Mouse (Mus musculus) myocyte (in vitro differentiated cells): ENCODE measurements at regions not wholly inside any gene's neighbourhood (a gene's known extent, or its start where the extent isn't known, plus 50 kb on each side); places are given as distances from the start of the nearest gene placed in this dataset.
"Not testable (repeated sequence)": the region's sequence is repeated elsewhere in the genome, so short reads cannot be mapped to it uniquely, and the experiment has no call there.

Source experiments
- H3K27me3 ChIP-seq: one replicate; pipeline ENCODE4 v1.6.1; 2011; ENCODE audit not compliant: control insufficient read depth, insufficient read depth, insufficient read length
- H3K36me3 ChIP-seq: one replicate; pipeline ENCODE4 v1.6.1; 2011; ENCODE audit not compliant: control insufficient read depth, insufficient read depth
- H3K4me2 ChIP-seq: one replicate; pipeline ENCODE4 v1.6.1; 2011; ENCODE audit warnings: low read depth, control low read depth
- H3K4me3 ChIP-seq: one replicate; pipeline ENCODE4 v1.5.1; 2011; ENCODE audit warnings: mild to moderate bottlenecking, control low read depth, moderate library complexity
- H3K79me2 ChIP-seq: one replicate; pipeline ENCODE4 v1.6.1; 2011; ENCODE audit not compliant: control insufficient read depth, insufficient read depth
- H3ac ChIP-seq: one replicate; pipeline ENCODE4 v1.6.1; 2011; ENCODE audit not compliant: control insufficient read depth, insufficient read length
- CEBPB ChIP-seq: IDR thresholded peaks from 2 replicates; pipeline ENCODE4 v1.6.1; 2011; ENCODE audit warnings: mild to moderate bottlenecking, moderate library complexity; ENCODE audit not compliant: poor library complexity, insufficient read depth, severe bottlenecking
- E2F4 ChIP-seq: IDR thresholded peaks from one replicate; pipeline ENCODE4 v1.6.1; 2011; ENCODE audit warnings: mild to moderate bottlenecking, control low read depth, moderate library complexity; ENCODE audit not compliant: insufficient read depth
- MAX ChIP-seq: IDR thresholded peaks from one replicate; pipeline ENCODE4 v1.6.1; 2011; ENCODE audit warnings: low read depth, mild to moderate bottlenecking, control low read depth
- MYOD1 ChIP-seq, 3 experiments: IDR thresholded peaks; one replicate each; pipeline ENCODE4 v1.6.1; 2011; ENCODE audit warnings: control low read depth in 2 of 3, low read depth in 2 of 3, mild to moderate bottlenecking in 2 of 3, moderate library complexity in 1 of 3; ENCODE audit not compliant: insufficient read length in 2 of 3, control insufficient read depth in 1 of 3
- MYOG ChIP-seq, 3 experiments: IDR thresholded peaks; one replicate each; pipeline ENCODE4 v1.6.1; 2011; ENCODE audit warnings: control low read depth in 2 of 3, low read depth in 2 of 3, mild to moderate bottlenecking in 2 of 3; ENCODE audit not compliant: insufficient read length in 2 of 3, control insufficient read depth in 1 of 3, insufficient read depth in 1 of 3
- POLR2A ChIP-seq: IDR thresholded peaks from one replicate; pipeline ENCODE4 v1.6.1; 2011; ENCODE audit warnings: low read depth, mild to moderate bottlenecking, control low read depth, moderate library complexity; ENCODE audit not compliant: insufficient read length
- POLR2AphosphoS2 ChIP-seq: IDR thresholded peaks from one replicate; pipeline ENCODE4 v1.6.1; 2011; ENCODE audit warnings: low read depth, control low read depth; ENCODE audit not compliant: insufficient read length
- REST ChIP-seq: IDR thresholded peaks from one replicate; pipeline ENCODE4 v1.6.1; 2011; ENCODE audit warnings: mild to moderate bottlenecking, control low read depth, moderate library complexity; ENCODE audit not compliant: insufficient read depth, insufficient read length
- SRF ChIP-seq: IDR thresholded peaks from one replicate; pipeline ENCODE4 v1.6.1; 2011; ENCODE audit warnings: low read depth; ENCODE audit not compliant: control insufficient read depth, insufficient read length
- TCF12 ChIP-seq: IDR thresholded peaks from one replicate; pipeline ENCODE4 v1.6.1; 2011; ENCODE audit warnings: mild to moderate bottlenecking, control low read depth; ENCODE audit not compliant: poor library complexity, insufficient read depth, severe bottlenecking
- TCF3 ChIP-seq: IDR thresholded peaks from one replicate; pipeline ENCODE4 v1.6.1; 2011; ENCODE audit warnings: low read depth, control low read depth; ENCODE audit not compliant: insufficient read length
- USF1 ChIP-seq: IDR thresholded peaks from one replicate; pipeline ENCODE4 v1.6.1; 2011; ENCODE audit warnings: low read depth, mild to moderate bottlenecking, control low read depth, moderate library complexity

DNA sequence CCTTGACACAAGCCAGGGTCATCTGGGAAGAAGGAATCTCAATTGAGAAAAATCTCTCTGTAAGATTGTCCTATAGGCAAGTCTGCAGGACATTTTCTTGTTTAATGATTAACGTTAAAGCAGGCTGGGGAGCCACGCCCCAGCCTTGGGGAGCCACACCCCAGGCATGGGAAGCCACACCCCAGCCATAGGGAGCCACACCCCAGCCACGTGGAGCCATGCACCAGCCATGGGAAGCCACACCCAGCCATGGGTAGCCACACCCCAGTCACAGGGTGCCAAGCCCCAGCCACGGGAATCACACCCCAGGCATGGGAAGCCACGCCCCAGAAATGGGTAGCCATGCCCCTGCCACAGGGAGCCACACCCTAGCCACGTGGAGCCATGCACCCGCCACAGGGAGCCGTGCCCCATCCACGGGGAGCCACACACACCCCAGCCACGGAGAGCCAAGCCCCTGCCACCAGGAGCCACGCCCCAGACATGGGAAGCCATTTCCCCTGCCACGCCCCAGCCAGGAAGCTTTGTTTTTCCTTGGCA, 94.8 kb upstream of the A430005L14Rik start:
- TF ChIP-seq SRF (no peak), TCF12 (no peak), REST (no peak), USF1 (no peak), POLR2A (no peak), MAX (no peak), CEBPB (no peak), TCF3 (no peak), MYOD1 (IDR thresholded peaks at IDR 0.05; ENCODE audit: control insufficient read depth in 1 of 3, insufficient read length in 2 of 3, low read depth in 2 of 3) (no peak), POLR2AphosphoS2 (no peak), E2F4 (no peak), MYOG (IDR thresholded peaks at IDR 0.05; ENCODE audit: control insufficient read depth in 1 of 3, insufficient read depth in 1 of 3, insufficient read length in 2 of 3, low read depth in 2 of 3) (no peak)
- H3K4me2 ChIP-seq, result no peak overlapping the region
- no peak overlapping the region for H3K4me3 ChIP-seq
- H3K36me3 ChIP-seq, result no peaks in the 10 kb centered on the region
- no peaks in the 10 kb centered on the region for H3K27me3 ChIP-seq
- H3K79me2 ChIP-seq, result no peaks in the 10 kb centered on the region
- no peak overlapping the region for H3ac ChIP-seq

DNA sequence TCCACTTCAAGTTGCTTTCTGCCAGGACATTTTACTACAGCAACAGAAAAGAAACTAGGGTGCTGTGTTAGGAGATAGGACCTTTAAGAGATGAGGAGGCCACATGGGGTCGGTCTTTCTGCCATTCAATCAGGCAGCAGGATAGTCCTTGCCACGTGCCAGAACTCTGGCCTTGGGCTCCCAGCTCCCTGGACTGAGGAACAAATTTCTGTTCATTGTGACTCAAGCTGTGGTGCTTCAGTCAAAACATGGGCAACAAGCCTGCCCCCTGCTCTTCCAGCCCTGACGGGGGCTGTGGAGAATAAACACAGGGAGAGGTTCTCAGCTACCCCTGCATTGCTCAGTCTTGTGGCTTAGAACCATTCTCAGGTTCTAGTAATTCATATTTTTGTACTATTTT, 84.7 kb upstream of the A430005L14Rik start:
- no peak for TF ChIP-seq MAX
- no peak for TF ChIP-seq SRF
- no peak for TF ChIP-seq USF1
- no peak for TF ChIP-seq MYOD1 (IDR thresholded peaks at IDR 0.05; ENCODE audit: control insufficient read depth in 1 of 3, insufficient read length in 2 of 3, low read depth in 2 of 3)
- no peak for TF ChIP-seq MYOG (IDR thresholded peaks at IDR 0.05; ENCODE audit: control insufficient read depth in 1 of 3, insufficient read depth in 1 of 3, insufficient read length in 2 of 3, low read depth in 2 of 3)
- TF ChIP-seq REST, result no peak
- TF ChIP-seq TCF12, result no peak
- TF ChIP-seq E2F4, result no peak
- TF ChIP-seq TCF3, result no peak
- no peak for TF ChIP-seq CEBPB
- TF ChIP-seq POLR2A, result no peak
- TF ChIP-seq POLR2AphosphoS2, result no peak
- Histone ChIP-seq H3K4me3 (no peak overlapping the region), H3K4me2 (no peak overlapping the region), H3K36me3 (no peaks in the 10 kb centered on the region), H3K79me2 (no peaks in the 10 kb centered on the region), H3K27me3 (no peaks in the 10 kb centered on the region), H3ac (no peak overlapping the region)

DNA sequence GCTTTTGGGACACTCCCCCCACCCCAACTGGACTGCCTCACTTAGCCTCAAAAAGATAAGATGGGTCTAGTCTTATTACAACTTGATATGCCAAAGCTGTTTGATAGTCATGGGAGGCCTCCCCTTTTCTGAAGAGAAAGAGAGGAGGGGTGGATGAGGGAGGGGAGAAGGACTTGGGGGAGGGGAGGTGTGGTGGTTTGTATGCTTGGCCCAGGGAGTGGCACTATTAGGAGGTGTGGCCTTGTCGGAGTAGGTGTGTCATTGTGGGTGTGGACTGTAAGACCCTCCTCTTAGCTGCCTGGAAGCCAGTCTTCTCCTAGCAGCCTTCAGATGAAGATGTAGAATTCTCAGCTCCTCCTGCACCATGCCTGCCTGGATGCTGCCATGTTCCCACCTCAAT, 82.0 kb upstream of the A430005L14Rik start:
- not testable (repeated sequence) for H3K27me3 ChIP-seq, H3K36me3 ChIP-seq, H3ac ChIP-seq, H3K79me2 ChIP-seq, H3K4me2 ChIP-seq, H3K4me3 ChIP-seq

DNA sequence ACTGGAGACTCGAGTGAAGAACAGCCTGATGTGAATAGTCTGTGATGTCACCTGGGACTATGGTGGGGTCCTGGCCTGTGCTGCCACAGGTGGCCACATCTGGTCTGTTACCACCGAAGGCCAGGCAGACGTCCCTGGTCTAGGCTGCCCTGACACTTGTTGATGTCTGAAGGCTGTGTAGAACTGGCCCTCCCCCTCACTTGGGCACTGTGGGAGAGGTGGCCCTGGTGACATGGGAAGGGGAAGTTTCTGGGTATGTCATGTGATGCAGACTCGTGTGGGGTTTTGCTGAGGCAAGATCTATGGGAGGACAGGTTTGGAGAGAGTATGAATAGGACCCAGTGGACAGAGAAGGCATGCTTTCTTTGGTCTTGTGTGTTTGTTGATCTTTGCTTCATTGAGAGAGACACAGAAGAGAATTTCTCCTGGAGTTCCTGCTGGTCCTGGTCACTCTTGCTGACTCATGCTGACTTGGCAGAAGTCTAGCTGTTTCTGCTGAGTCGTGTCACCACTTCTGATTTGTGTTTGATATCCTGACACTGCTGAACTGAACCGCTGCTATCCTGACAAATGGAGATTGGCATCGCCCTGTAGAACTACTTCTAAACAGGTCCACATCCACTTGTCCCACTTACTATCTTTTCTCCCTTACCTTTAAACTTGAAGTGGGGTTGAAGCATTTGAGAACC, 79.9 kb upstream of the A430005L14Rik start:
- no peak for TF ChIP-seq MYOG (IDR thresholded peaks at IDR 0.05; ENCODE audit: control insufficient read depth in 1 of 3, insufficient read depth in 1 of 3, insufficient read length in 2 of 3, low read depth in 2 of 3)
- no peak for TF ChIP-seq USF1
- no peak for TF ChIP-seq CEBPB
- no peak for TF ChIP-seq POLR2A
- TF ChIP-seq TCF3, result no peak
- TF ChIP-seq MAX, result no peak
- TF ChIP-seq POLR2AphosphoS2, result no peak
- TF ChIP-seq TCF12, result no peak
- Histone ChIP-seq H3K4me2 (no peak overlapping the region), H3K79me2 (no peaks in the 10 kb centered on the region), H3K27me3 (no peaks in the 10 kb centered on the region), H3K36me3 (no peaks in the 10 kb centered on the region), H3K4me3 (no peak overlapping the region), H3ac (no peak overlapping the region)

DNA sequence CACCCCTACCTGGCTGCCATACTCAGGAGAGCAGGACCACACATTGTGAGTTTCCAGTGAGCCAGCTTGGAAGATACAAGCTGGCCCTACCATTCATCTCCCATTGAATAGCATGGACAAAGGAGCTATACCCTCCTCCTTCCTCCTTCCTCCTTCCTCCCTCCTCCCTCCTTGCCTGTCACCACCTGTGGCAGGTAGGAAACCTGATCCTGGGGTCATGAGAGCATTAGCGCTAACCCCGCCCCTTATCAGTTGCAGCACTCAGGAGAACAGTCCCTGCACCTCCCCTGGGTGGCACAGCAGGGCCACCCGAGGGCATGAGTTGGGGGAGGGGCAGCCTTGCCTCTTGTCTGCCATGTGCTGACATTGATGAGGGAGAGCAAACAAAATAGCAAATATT, 74.0 kb upstream of the A430005L14Rik start:
- H3K4me2 ChIP-seq, result no peak overlapping the region
- no peak overlapping the region for H3ac ChIP-seq
- H3K27me3 ChIP-seq, result no peaks in the 10 kb centered on the region
- H3K4me3 ChIP-seq, result no peak overlapping the region
- no peaks in the 10 kb centered on the region for H3K79me2 ChIP-seq
- H3K36me3 ChIP-seq, result no peaks in the 10 kb centered on the region
- TF ChIP-seq POLR2A (no peak), SRF (no peak), TCF12 (no peak), TCF3 (no peak), MYOG (IDR thresholded peaks at IDR 0.05; ENCODE audit: control insufficient read depth in 1 of 3, insufficient read depth in 1 of 3, insufficient read length in 2 of 3, low read depth in 2 of 3) (no peak), E2F4 (no peak), CEBPB (no peak), USF1 (no peak), MYOD1 (IDR thresholded peaks at IDR 0.05; ENCODE audit: control insufficient read depth in 1 of 3, insufficient read length in 2 of 3, low read depth in 2 of 3) (no peak), POLR2AphosphoS2 (no peak), REST (no peak), MAX (no peak)
